Mouse (Mus musculus) T-cell, adult 66 days (primary cell): ENCODE data around the gene Dgcr8. TPM values are rescaled to one million over a fixed set of nuclear protein-coding genes. Genes with fewer than 3 reads are reported as not detected.

Experiments
- total RNA-seq, 2 experiments: library from RNA; stranded (reverse); gene quantifications; 3 replicates in 1 of 2; 4 replicates in 1 of 2; pipeline ENCODE4 v1.2.4; 2023

Gene Dgcr8
- 10 to 100 TPM; 53.5 to 60.6 TPM for total RNA-seq

GRCm38 (mm10) chr16:18289067-18289588 is at the start of gene Dgcr8:
Gene Dgcr8, minus strand, starts transcription at chr16:18289246.

DNA sequence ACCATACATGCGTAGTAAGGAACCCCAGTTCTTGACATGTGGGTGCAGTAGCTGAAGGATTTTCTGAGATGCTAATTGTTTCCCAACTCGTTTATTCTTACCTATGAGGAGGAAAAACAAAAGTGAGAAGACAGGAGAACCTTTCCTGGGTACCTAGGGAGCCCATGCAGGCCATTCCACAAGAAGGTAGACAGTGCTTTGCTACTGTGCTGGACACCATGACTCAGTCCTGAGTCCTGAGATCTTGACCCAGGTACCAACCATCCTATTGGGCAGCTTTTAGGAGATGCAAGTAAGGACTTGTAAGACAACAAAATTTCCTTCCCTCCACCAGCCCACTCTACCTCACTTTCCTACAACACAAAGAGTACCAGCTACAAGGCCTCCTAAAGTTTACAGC is 30.8 kb downstream of the Dgcr8 start, which contains the start of gene Gm49776:
Gene Gm49776 (minus strand): TSS at position 101 of the 400 bp plus-strand sequence.

GRCm38 (mm10) chr16:18248433-18249363 is 40.3 kb downstream of the Dgcr8 start, which contains the start of the genes Trmt2a and Ranbp1:
Gene Trmt2a, plus strand, starts transcription at chr16:18248679.
Gene Ranbp1, minus strand, starts transcription at chr16:18248732.

GRCm38 (mm10) chr16:18234671-18235388 is 54.2 kb downstream of the Dgcr8 start, which contains the start of gene Zdhhc8:
Gene Zdhhc8, minus strand, starts transcription at chr16:18235136.

DNA sequence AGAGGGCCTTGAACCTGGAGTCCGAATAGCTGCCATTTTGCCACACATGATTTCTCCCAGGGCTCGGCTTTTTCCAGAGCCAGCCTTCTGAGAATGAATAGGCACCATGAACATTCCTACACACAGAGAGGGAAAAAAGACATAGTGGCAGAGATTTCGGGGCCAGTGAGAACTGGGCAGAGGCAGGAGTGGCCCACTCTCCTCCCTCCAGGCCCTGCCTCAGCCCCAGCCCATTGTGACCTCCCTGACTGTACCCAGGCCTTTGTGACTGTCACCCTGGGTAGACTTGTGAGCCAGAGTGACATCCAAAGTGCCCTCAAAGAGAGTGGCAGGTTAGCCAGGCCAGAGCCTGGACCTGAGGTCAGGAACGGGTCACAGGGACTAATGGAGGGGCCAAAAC is 71.5 kb downstream of the Dgcr8 start, which contains the start of gene Ccdc188:
Gene Ccdc188 (plus strand): TSS at position 301 of the 400 bp plus-strand sequence.

Other genes with a start within 250 kb of the Dgcr8 start
- gene Dgcr6, start 236.4 kb downstream of the Dgcr8 start, total RNA-seq: 10 to 100 TPM in 1 of 2 experiments, 1 to 10 TPM in 1; 7.5 to 10.2 TPM
- 1 to 10 TPM; 4.9 to 6.8 TPM for gene Prodh, start 199.0 kb downstream of the Dgcr8 start, total RNA-seq
- not detected for gene Rtn4r, start 161.6 kb downstream of the Dgcr8 start, total RNA-seq
- not detected for gene Ccdc188, start 71.4 kb downstream of the Dgcr8 start, total RNA-seq
- 10 to 100 TPM; 32.9 to 39.7 TPM for gene Zdhhc8, start 54.1 kb downstream of the Dgcr8 start, total RNA-seq
- 10 to 100 TPM; 76.2 to 88.4 TPM for gene Trmt2a, start 40.6 kb downstream of the Dgcr8 start, total RNA-seq
- gene Ranbp1, start 40.5 kb downstream of the Dgcr8 start, total RNA-seq: 100 to 1,000 TPM in 1 of 2 experiments, 10 to 100 TPM in 1; 97.6 to 107 TPM
- gene Gm49776, start 30.9 kb downstream of the Dgcr8 start, total RNA-seq: not detected
- 10 to 100 TPM; 46.6 to 57.9 TPM for gene Tango2, start 58.9 kb upstream of the Dgcr8 start, total RNA-seq
- gene Arvcf, start 58.9 kb upstream of the Dgcr8 start, total RNA-seq: 1 to 10 TPM; 4.9 TPM
- 10 to 100 TPM; 17.8 to 19.8 TPM for gene Txnrd2, start 137.1 kb upstream of the Dgcr8 start, total RNA-seq
- 10 to 100 TPM; 13.4 to 18.8 TPM for gene Comt, start 137.6 kb upstream of the Dgcr8 start, total RNA-seq
- 10 to 100 TPM; 11.5 to 14.6 TPM for gene Gnb1l, start 209.5 kb upstream of the Dgcr8 start, total RNA-seq
- gene Rtl10, start 209.7 kb upstream of the Dgcr8 start, total RNA-seq: 10 to 100 TPM in 1 of 2 experiments, 1 to 10 TPM in 1; 8.9 to 13.0 TPM